In the genomic region with DNA sequence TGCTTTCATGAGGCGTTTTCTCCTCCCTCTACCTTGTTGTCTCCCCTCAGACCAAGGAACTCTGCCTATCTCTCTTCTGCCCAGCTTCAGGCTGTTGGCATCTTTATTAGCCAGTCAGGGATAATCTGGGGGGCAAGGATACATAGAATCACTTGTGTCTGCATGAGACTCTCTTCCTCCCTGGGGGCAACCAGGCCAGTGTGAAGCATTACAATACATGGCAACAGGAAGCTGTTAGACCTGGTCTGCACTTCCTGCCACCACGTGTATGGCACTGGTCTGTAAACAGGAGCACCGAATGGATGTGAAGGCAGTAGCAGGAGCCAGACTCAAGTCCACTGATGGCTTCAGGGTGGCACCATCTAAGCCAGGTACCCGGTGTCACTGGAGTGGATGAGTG, we compare ENCODE assay signal across 25 mouse cellular contexts. TPM values are rescaled to one million over a fixed set of nuclear protein-coding genes. Genes with fewer than 3 reads are reported as not detected.
A peak's percentile ranks its signal among the peaks of the same experiment; 100 is the strongest.
DNase-seq lines count a peak whose midpoint lies in the region; ATAC-seq and TF ChIP-seq lines count a peak whose summit lies in the region.
"Had no signal": no experiment of that assay in that cellular context is flagged by ENCODE, and none has a peak within 500 bp of the region (broad histone marks: within the 10 kb centered on the region; RNA-seq: fewer than 3 reads in every experiment).

No protein-coding gene starts in this region.

- peaks cover 9% of the 10 kb centered on the region for H3K4me1 ChIP-seq in liver, embryonic 11.5 days (replicated peaks; ENCODE audit: control insufficient read depth, insufficient read depth, low read length)
- peaks cover 23% of the 10 kb centered on the region for H3K4me1 ChIP-seq in liver, embryonic 12.5 days
- H3K4me1 ChIP-seq in CH12.LX (ENCODE audit: control insufficient read depth in 1 of 2, insufficient read depth in 2 of 2), result peaks cover 4 to 64% of the 10 kb centered on the region in 2 experiments
- no peaks in the 10 kb centered on the region; the same call in none of the 2 replicates for H3K4me1 ChIP-seq in liver, embryonic 16.5 days (ENCODE audit: control insufficient read depth, low read depth, low read length)
- H3K4me1 ChIP-seq in forebrain, embryonic 15.5 days, result peaks cover 17% of the 10 kb centered on the region

- no peak overlapping the region for H3K9ac ChIP-seq in liver, embryonic 11.5 days (ENCODE audit: low read depth, low read length)
- H3K9ac ChIP-seq in liver, embryonic 12.5 days, result no peak overlapping the region
- peak overlapping the region; percentile 88; the same call in 1 of the 2 replicates for H3K9ac ChIP-seq in CH12.LX (ENCODE audit: insufficient read depth, low read depth)
- no peak overlapping the region for H3K9ac ChIP-seq in liver, embryonic 16.5 days (ENCODE audit: low read depth, low read length)
- H3K9ac ChIP-seq in forebrain, embryonic 15.5 days (replicated peaks), result no peak overlapping the region
- H3K9ac ChIP-seq: embryonic facial prominence, embryonic 12.5 days; forebrain, embryonic 13.5 days; limb, embryonic 13.5 days; lung, embryonic 14.5 days; midbrain, embryonic 12.5 days had no signal

- H3K4me2 ChIP-seq in liver, embryonic 11.5 days, result peak overlapping the region; percentile 48; the same call in 1 of the 2 replicates
- H3K4me2 ChIP-seq in liver, embryonic 12.5 days, result no peak overlapping the region; the same call in 1 of the 2 replicates
- peak overlapping the region; percentile 99 for H3K4me2 ChIP-seq in CH12.LX (ENCODE audit: insufficient read depth, low read depth, poor library complexity, severe bottlenecking)
- peak overlapping the region; percentile 13; the same call in 1 of the 2 replicates for H3K4me2 ChIP-seq in liver, embryonic 16.5 days (ENCODE audit: low read depth, low read length)
- no peak overlapping the region for H3K4me2 ChIP-seq in forebrain, embryonic 15.5 days (replicated peaks)
- H3K4me2 ChIP-seq: embryonic facial prominence, embryonic 12.5 days; forebrain, embryonic 13.5 days; limb, embryonic 13.5 days; midbrain, embryonic 12.5 days had no signal

- no peaks in the 10 kb centered on the region for H3K36me3 ChIP-seq in liver, embryonic 11.5 days (ENCODE audit: control insufficient read depth, insufficient read depth, low read length)
- no peaks in the 10 kb centered on the region for H3K36me3 ChIP-seq in liver, embryonic 12.5 days
- H3K36me3 ChIP-seq in CH12.LX (replicated peaks in 1 of 2; ENCODE audit: control insufficient read depth in 1 of 2, insufficient read depth in 1 of 2, low read length in 1 of 2), result peaks cover 32 to 40% of the 10 kb centered on the region in 2 experiments
- no peaks in the 10 kb centered on the region for H3K36me3 ChIP-seq in liver, embryonic 16.5 days (ENCODE audit: control insufficient read depth, insufficient read depth)
- H3K36me3 ChIP-seq in forebrain, embryonic 15.5 days, result no peaks in the 10 kb centered on the region
- H3K36me3 ChIP-seq: embryonic facial prominence, embryonic 12.5 days; limb, embryonic 13.5 days; midbrain, embryonic 12.5 days had no signal

- no peak for TF ChIP-seq CTCF in CH12.LX (conservative IDR thresholded peaks at IDR 0.05 in 1 of 2, IDR thresholded peaks at IDR 0.05 in 1 of 2; ENCODE audit: low read depth in 2 of 2, low read length in 2 of 2)

- ATAC-seq in liver, embryonic 11.5 days (replicated peaks; ENCODE audit: low FRiP score), result no peak
- no peak for ATAC-seq in liver, embryonic 12.5 days
- no peak for ATAC-seq in liver, embryonic 16.5 days (ENCODE audit: low read depth)
- no peak for ATAC-seq in forebrain, embryonic 15.5 days (replicated peaks)
- ATAC-seq: forebrain, embryonic 13.5 days had no signal

- in situ Hi-C loops in CH12.LX (cut with MboI; ENCODE audit: low pct_ligation_motif_present, low pct_unique_long_range_greater_than_20kb, low sequenced_read_pairs), result no loop called here

- TF ChIP-seq POLR2A in CH12.LX (IDR thresholded peaks at IDR 0.05; ENCODE audit: low read depth, low read length), result no peak; the same call in 1 of the 2 replicates

- dilution Hi-C loops in CH12.LX (cut with MboI; ENCODE audit: extremely low pct_ligation_motif_present, extremely low pct_unique_long_range_greater_than_20kb, low sequenced_read_pairs), result no loop called here

- no peak for DNase-seq in liver, embryonic 11.5 days (ENCODE audit: low spot score)
- DNase-seq in A20 (ENCODE audit: low read depth, low spot score), result peak; percentile 68
- DNase-seq in CH12.LX (ENCODE audit: extremely low read depth), result peak; percentile 66
- no peak for DNase-seq in right cerebral cortex, postnatal 36 days (ENCODE audit: low spot score in 2 of 2)
- no peak for DNase-seq in gastrocnemius, adult 18-20 months (ENCODE audit: low spot score)
- DNase-seq: cerebellum, postnatal 10 days; gastrocnemius, postnatal 14 days; kidney, adult 18-20 months; kidney, postnatal 10 days; lung, embryonic 14.5 days; lung, postnatal 36 days; right cerebral cortex, postnatal 4 days; thymus, adult 2 months had no signal

- 54% methylated on average over 4 of the region's 4 CpGs for WGBS in liver, embryonic 11.5 days
- 39% methylated on average over 4 of the region's 4 CpGs for WGBS in liver, embryonic 12.5 days (ENCODE audit: insufficient replicate concordance)
- WGBS in liver, embryonic 16.5 days (ENCODE audit: insufficient replicate concordance), result 31% methylated on average over 4 of the region's 4 CpGs
- 64% methylated on average over 4 of the region's 4 CpGs for WGBS in forebrain, embryonic 15.5 days

- H3K27me3 ChIP-seq in liver, embryonic 11.5 days (replicated peaks; ENCODE audit: control insufficient read depth, insufficient read depth, low read length), result peaks cover 38% of the 10 kb centered on the region
- peaks cover 62% of the 10 kb centered on the region for H3K27me3 ChIP-seq in liver, embryonic 12.5 days (replicated peaks)
- no peaks in the 10 kb centered on the region for H3K27me3 ChIP-seq in CH12.LX (replicated peaks)
- H3K27me3 ChIP-seq in liver, embryonic 16.5 days (ENCODE audit: control insufficient read depth, insufficient read depth, low read depth, low read length), result peaks cover 44% of the 10 kb centered on the region
- peaks cover 39% of the 10 kb centered on the region; the same call in 1 of the 2 replicates for H3K27me3 ChIP-seq in forebrain, embryonic 15.5 days

- H3K9me3 ChIP-seq in liver, embryonic 11.5 days (ENCODE audit: control insufficient read depth, low read length), result no peaks in the 10 kb centered on the region
- no peaks in the 10 kb centered on the region for H3K9me3 ChIP-seq in liver, embryonic 12.5 days (replicated peaks)
- H3K9me3 ChIP-seq in CH12.LX (replicated peaks; ENCODE audit: low read length), result no peaks in the 10 kb centered on the region
- H3K9me3 ChIP-seq in liver, embryonic 16.5 days (replicated peaks; ENCODE audit: control insufficient read depth, low read length), result no peaks in the 10 kb centered on the region
- no peaks in the 10 kb centered on the region for H3K9me3 ChIP-seq in forebrain, embryonic 15.5 days
- H3K9me3 ChIP-seq: embryonic facial prominence, embryonic 12.5 days; forebrain, embryonic 13.5 days; limb, embryonic 13.5 days had no signal

- no peak for TF ChIP-seq RAD21 in CH12.LX (IDR thresholded peaks at IDR 0.05; ENCODE audit: low read depth, low read length)

- no peak overlapping the region for H3K4me3 ChIP-seq in liver, embryonic 11.5 days (ENCODE audit: low read depth, low read length)
- no peak overlapping the region for H3K4me3 ChIP-seq in liver, embryonic 12.5 days
- peak overlapping the region; percentile 82 to 90 (median 88) for H3K4me3 ChIP-seq in CH12.LX (replicated peaks in 1 of 3; ENCODE audit: low read depth in 2 of 3, low read length in 2 of 3, poor library complexity in 1 of 3)
- H3K4me3 ChIP-seq in liver, embryonic 16.5 days (ENCODE audit: low read depth, low read length), result no peak overlapping the region
- no peak overlapping the region for H3K4me3 ChIP-seq in forebrain, embryonic 15.5 days
- H3K4me3 ChIP-seq: embryonic facial prominence, embryonic 12.5 days; erythroblast, embryonic 14.5 days; forebrain, embryonic 13.5 days; limb, embryonic 13.5 days; midbrain, embryonic 12.5 days had no signal

- no peak overlapping the region for H3K27ac ChIP-seq in liver, embryonic 11.5 days (ENCODE audit: low read depth, low read length)
- H3K27ac ChIP-seq in liver, embryonic 12.5 days, result no peak overlapping the region
- H3K27ac ChIP-seq in CH12.LX (ENCODE audit: insufficient read depth, low read depth), result peak overlapping the region; percentile 23; the same call in 1 of the 2 replicates
- no peak overlapping the region for H3K27ac ChIP-seq in liver, embryonic 16.5 days (ENCODE audit: low read length)
- no peak overlapping the region for H3K27ac ChIP-seq in forebrain, embryonic 15.5 days (replicated peaks)
- H3K27ac ChIP-seq: embryonic facial prominence, embryonic 12.5 days; forebrain, embryonic 13.5 days; limb, embryonic 13.5 days; midbrain, embryonic 12.5 days had no signal

- TF ChIP-seq EP300 in CH12.LX (IDR thresholded peaks at IDR 0.05; ENCODE audit: low read length), result no peak

- peaks cover 47% of the 10 kb centered on the region for H3K79me2 ChIP-seq in CH12.LX (replicated peaks; ENCODE audit: control insufficient read depth, extremely low read depth, insufficient read depth, poor library complexity, severe bottlenecking)

RNA-seq across cellular contexts. Expression of a gene that starts 3.6 kb away (rescaled TPM):
- 8.2 and 9.4 TPM in 2 replicates for polyA plus RNA-seq in liver, embryonic 11.5 days (2014; fragmentation: Nextera tagmentation; extraction: Ambion mirVana)
- polyA plus RNA-seq in liver, embryonic 12.5 days (2016; fragmentation: Nextera tagmentation; extraction: Ambion mirVana), result 5.9 and 7.2 TPM in 2 replicates
- total RNA-seq in CH12.LX (2012; rRNA removed), result 134 and 152 TPM in 2 replicates
- total RNA-seq in CH12.LX (2014; rRNA removed), result 158 and 159 TPM in 2 replicates
- 134 and 144 TPM in 2 replicates for polyA plus RNA-seq in CH12.LX (2012; ENCODE audit: insufficient read length, low read depth)
- polyA plus RNA-seq in liver, embryonic 16.5 days (2015; fragmentation: Nextera tagmentation; extraction: Ambion mirVana), result 10.3 and 11.4 TPM in 2 replicates
- 1.3 and 1.4 TPM in 2 replicates for polyA plus RNA-seq in forebrain, embryonic 15.5 days (2015; fragmentation: Nextera tagmentation; extraction: Ambion mirVana)
- 1 to 10 TPM; 2.9 to 3.9 TPM for total RNA-seq in gastrocnemius, adult 18-20 months (2021)

RNA-seq across cellular contexts. Expression of a gene that starts 22.3 kb away (rescaled TPM):
- 9.2 and 9.5 TPM in 2 replicates for polyA plus RNA-seq in liver, embryonic 11.5 days (2014; fragmentation: Nextera tagmentation; extraction: Ambion mirVana)
- 2.8 and 3.2 TPM in 2 replicates for polyA plus RNA-seq in liver, embryonic 12.5 days (2016; fragmentation: Nextera tagmentation; extraction: Ambion mirVana)
- total RNA-seq in CH12.LX (2012; rRNA removed) (0.59 and 0.64 TPM in 2 replicates), CH12.LX (2014; rRNA removed) (not detected in 2 replicates)
- 0.49 and 0.51 TPM in 2 replicates for polyA plus RNA-seq in CH12.LX (2012; ENCODE audit: insufficient read length, low read depth)
- 1.8 and 2.8 TPM in 2 replicates for polyA plus RNA-seq in liver, embryonic 16.5 days (2015; fragmentation: Nextera tagmentation; extraction: Ambion mirVana)
- 9.6 and 13.3 TPM in 2 replicates for polyA plus RNA-seq in forebrain, embryonic 15.5 days (2015; fragmentation: Nextera tagmentation; extraction: Ambion mirVana)
- total RNA-seq in gastrocnemius, adult 18-20 months (2021), result 1 to 10 TPM; 3.9 to 6.4 TPM

RNA-seq across cellular contexts. Expression of a gene that starts 58.8 kb away (rescaled TPM):
- polyA plus RNA-seq in liver, embryonic 11.5 days (2014; fragmentation: Nextera tagmentation; extraction: Ambion mirVana), result 0.34 and 0.55 TPM in 2 replicates
- polyA plus RNA-seq in liver, embryonic 12.5 days (2016; fragmentation: Nextera tagmentation; extraction: Ambion mirVana), result not detected in 2 replicates
- 0.21 TPM in 1 of 2 replicates, not detected in the other for total RNA-seq in CH12.LX (2012; rRNA removed)
- total RNA-seq in CH12.LX (2014; rRNA removed), result not detected in 2 replicates
- not detected in 2 replicates for polyA plus RNA-seq in CH12.LX (2012; ENCODE audit: insufficient read length, low read depth)
- polyA plus RNA-seq in liver, embryonic 16.5 days (2015; fragmentation: Nextera tagmentation; extraction: Ambion mirVana), result 0.13 TPM in 1 of 2 replicates, not detected in the other
- polyA plus RNA-seq in forebrain, embryonic 15.5 days (2015; fragmentation: Nextera tagmentation; extraction: Ambion mirVana), result 0.29 TPM in 1 of 2 replicates, not detected in the other
- total RNA-seq in gastrocnemius, adult 18-20 months (2021), result under 1 TPM in 1 of 2 experiments, not detected in 1; 0.37 TPM
- total RNA-seq: gastrocnemius, postnatal 14 days had no signal
- polyA plus RNA-seq: erythroblast, embryonic 14.5 days; heart, embryonic 16.5 days; hindbrain, embryonic 11.5 days; limb, embryonic 13.5 days; lung, embryonic 14.5 days; midbrain, embryonic 12.5 days; stomach, embryonic 16.5 days; urinary bladder, adult 2 months had no signal

Comparison
In these comparisons a context has a peak if more than half of its experiments do, and no peak if none do; other contexts are left out.
1. H3K4me2 ChIP-seq: peak in liver, embryonic 11.5 days (single experiment), CH12.LX (single experiment) and liver, embryonic 16.5 days (single experiment); none in liver, embryonic 12.5 days (single experiment) and forebrain, embryonic 15.5 days (single experiment).
2. DNase-seq: peak in A20 (single experiment) and CH12.LX (single experiment); none in liver, embryonic 11.5 days (single experiment), right cerebral cortex, postnatal 36 days (0 of 2) and gastrocnemius, adult 18-20 months (single experiment).
3. H3K4me3 ChIP-seq: peak in CH12.LX (3 of 3); none in liver, embryonic 11.5 days (single experiment), liver, embryonic 12.5 days (single experiment), liver, embryonic 16.5 days (single experiment) and forebrain, embryonic 15.5 days (single experiment).
4. RNA of a gene that starts 3.6 kb away (polyA plus RNA-seq): 134 to 144 TPM in CH12.LX; 10.3 to 11.4 TPM in liver, embryonic 16.5 days, 8.2 to 9.4 TPM in liver, embryonic 11.5 days, 5.9 to 7.2 TPM in liver, embryonic 12.5 days and 1.3 to 1.4 TPM in forebrain, embryonic 15.5 days; every median in the first group is over 10 times any median in the second.